Mouse (Mus musculus) c-Kit-positive CD71-positive TER-119-positive erythroid progenitor cells, embryonic 14.5 days (primary cell): Measurements from ENCODE around the gene Nod2.

Source experiments
- DNase-seq: peaks from one replicate; pipeline ENCODE4 v3.0.0-alpha.2; 2013; ENCODE audit warnings: low spot score

The Nod2 gene

DNA sequence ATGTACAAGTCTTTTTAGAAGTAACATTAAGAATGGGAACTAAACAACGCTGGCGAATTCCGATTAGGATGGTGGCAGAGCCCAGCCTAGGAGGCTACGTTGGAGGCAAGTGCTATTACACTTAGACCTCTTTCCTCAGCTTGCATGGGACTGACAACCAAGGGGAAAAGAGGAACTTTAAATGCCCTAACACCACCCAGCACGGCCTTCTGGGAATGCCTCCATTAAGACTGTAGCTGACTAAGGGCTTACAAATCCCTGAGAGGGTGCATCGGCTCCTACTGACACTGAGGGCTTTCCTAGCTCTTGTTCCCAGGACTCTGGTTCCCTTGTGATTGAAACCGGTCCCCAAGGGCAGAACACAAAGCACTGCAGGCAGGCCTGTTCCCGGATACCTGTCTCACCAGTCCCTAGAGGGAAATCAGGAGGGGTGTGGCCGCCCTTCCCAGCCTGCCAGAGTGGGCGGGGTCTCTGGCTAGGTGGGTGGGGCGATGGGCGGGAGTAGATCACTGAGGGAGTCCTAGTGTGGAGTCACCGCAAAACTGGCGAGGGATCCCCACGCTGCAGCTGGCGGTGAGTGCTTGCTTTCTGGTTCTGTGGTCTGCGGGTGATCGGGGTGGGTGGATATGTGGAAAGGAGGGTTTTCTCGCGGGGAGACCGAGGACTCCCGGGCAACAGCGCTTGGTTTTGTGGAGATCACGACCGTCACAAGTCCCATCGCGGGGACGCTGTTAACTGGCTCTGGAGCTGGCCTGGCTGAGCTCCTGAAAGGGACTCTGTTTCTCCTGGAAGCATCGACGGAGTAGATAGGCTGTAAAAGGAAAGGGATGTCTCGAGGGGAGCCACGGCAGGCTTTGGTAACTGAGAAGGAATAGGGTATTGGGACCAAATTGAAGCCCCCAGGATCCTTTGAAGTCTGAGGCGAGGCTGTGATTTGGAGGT, at the start of gene Nod2:
TSS of gene Nod2 (plus strand) at position 479 of the 942 bp plus-strand sequence.
- DNase-seq: peak; percentile 49

GRCm38 (mm10) chr8:88598578-88598977, 48.5 kb upstream of the Nod2 start:
- DNase-seq: no peak

DNA sequence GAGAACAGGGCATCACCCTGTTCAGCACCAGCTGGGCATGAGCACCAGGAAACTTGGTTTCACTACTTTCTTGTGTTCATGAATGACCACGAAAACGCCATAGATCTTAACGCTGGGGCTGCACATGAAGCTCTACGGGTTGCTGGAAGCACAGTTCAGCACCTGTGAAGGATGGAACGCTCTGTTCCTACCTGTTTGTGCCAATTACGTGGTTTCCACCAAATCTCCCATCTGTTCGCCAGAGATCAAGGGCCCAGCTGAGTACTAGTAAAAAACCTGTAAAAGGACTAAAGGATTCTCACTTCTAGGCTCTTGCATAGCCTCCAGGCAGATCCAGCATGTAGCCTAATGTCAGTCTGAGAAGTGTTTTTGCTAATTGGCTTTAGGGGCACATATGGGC, 47.6 kb upstream of the Nod2 start:
- DNase-seq: no peak

GRCm38 (mm10) chr8:88603446-88603989, 43.6 kb upstream of the Nod2 start:
- no peak for DNase-seq

DNA sequence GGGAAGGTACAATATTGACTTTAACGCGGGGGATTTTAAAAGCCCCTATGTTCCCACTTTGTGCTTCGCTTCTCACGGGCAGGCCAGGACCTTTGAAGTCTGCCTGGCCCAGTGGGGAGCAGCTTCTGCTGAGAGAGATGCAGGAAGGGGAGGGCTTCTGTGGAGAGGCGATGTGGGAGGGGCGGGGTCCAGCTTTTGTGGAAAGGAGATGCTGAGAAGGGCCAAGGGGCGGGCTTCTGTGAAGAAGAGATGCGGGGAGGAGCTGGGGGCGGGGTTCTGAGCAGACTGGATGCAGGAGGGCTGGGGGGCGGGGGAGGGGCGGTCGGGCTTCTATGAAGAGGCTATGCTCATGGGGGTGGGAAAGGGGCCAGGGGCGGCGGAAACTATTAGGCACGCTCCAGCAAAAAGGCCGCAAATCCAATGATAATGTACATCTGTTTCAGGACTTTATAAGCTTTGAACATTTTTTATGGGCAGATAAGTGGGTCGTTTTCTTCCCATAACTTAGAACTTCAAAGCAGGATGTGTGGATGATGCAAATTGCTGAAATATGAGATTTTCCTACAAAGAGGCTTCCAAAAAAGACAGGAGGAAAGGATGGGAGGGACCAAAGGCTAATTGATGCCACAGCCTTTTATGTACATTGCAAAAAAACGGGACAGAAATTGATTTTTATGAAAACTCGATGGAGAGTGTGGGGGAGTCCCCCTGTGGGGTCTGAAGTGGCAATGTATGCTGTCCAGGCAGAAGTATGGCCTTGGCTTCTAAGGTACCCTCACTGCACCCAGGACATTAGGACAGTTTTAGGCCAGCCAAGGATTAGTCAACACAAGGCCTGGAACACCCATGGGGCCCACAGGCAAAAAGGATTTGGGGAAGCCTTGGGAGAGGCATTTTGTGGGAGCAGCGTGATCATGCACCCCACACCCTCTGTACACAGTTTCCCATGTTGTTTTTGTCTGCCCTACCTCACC, 42.8 kb upstream of the Nod2 start:
- DNase-seq: no peak

GRCm38 (mm10) chr8:88605361-88606040, 41.6 kb upstream of the Nod2 start:
- DNase-seq: no peak

DNA sequence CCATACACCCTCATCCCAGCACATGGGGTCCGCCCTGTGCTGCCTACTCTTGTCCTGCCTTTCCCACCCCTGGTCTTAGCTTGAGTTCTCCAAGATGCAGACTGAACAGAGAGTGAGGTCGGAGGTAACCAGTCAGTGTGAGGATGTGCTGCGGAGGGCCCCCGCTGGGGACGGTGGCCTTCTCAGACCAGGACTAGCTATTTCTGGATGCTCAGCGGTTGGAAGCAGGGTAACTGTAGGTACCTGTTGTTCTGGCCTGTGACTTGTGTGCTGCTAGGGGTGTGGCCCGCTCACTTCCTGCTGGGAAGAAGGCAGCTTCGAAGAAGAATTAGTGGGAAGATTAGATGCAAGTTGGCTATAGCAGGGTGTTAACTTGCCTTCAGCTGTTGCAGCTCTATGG, 38.1 kb upstream of the Nod2 start:
- DNase-seq: no peak

DNA sequence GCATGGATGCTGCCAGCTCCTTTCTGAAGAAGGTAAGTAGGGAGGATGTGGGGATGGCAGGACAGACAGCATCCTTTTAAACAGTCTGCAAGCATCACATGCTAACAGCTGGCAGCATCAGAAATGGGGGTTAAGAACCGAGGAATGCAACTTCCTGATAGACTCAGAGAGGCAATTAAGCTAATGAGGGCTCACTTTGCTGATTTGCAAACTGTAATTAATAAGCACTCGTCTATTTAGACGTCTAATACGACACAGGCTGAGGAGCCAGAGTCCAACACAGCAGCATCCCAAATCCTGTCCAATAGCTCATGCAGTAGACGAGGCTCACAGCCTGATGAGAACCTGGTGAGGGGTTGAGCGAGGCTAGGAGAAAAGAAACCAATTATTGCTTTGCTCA, 36.8 kb upstream of the Nod2 start:
- DNase-seq: no peak

DNA sequence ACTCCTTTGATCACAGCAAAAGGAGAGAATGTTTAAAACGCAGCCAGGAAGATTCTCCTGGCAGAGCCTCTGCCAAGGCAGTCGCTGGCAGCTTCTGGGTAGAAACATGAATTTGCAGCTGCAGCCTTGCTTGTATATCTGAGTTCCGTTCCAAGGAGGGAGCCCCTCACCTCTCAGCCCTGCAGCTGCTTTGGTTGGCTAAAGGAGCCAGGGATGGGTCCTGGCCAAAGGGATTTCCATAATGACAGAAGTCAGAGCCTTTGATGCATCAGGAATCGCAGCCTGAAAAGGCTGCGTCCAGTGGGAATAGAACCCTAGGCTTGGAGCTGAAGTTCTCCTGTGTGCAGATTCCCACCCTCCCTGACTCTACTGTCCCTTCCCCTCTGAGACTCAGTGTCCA, 32.1 kb upstream of the Nod2 start:
- DNase-seq: no peak

GRCm38 (mm10) chr8:88618612-88619011, 28.5 kb upstream of the Nod2 start:
- no peak for DNase-seq

DNA sequence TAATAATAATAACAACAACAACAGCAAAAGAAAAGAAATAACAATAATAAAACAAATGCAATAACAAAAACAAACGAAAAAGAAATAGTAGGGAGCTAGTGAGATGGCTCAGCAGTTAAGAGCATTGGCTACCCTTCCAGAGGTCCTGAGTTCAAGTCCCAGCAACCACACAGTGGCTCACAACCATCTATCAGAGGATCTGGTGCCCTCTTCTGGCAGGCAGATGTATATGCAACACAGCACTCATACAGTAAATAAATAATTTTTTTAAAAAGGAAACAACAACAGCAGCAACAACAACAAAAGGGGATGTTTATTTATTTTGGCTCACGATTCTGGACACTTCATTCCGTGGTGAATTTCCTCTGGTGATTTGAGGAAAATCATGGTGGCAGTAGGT, 27.6 kb upstream of the Nod2 start:
- DNase-seq: no peak

DNA sequence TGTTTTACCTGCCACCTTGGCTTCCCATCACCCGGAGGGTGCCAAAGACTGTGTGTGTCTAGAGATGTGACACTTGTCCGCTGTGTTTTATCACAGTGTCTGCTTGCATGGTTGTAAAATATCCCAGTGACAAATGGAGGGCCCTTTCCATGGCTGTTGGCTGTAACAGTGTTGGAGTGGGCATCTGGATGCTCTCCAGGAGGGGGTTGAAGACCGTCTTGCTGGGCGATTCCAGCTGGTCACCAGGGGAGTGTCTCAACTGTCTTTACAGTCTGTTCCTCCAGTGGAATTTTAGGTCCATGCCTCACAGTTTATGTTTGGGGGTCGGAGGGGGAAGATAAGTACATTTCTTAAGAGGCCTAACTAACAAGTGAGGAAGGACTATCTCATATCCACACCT, 26.2 kb upstream of the Nod2 start:
- DNase-seq: no peak

DNA sequence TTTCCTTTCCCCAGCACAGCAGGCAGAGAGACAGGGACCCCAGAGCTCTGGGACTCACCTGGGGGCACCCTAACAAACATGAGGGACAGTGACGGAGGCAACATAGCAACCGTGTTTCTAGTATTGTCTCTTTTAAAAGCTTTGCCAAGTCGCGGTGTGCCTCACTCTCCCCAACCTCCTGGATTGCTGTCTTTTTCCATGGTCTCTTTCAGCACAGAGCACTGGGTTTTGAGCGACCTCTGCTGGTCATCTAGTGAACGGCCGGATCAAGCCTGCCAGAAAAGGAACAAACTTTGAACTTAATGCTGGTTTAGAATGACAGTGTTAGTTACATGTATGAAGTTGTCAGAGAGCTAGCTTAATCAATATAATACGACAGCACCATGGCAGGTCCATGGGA, 25.7 kb upstream of the Nod2 start:
- DNase-seq: no peak

- DNase-seq: no peak
Measured at GRCm38 (mm10) chr8:88623351-88623750, 23.8 kb upstream of the Nod2 start.

GRCm38 (mm10) chr8:88624276-88624675, 22.8 kb upstream of the Nod2 start:
- no peak for DNase-seq

- no peak for DNase-seq
Measured at GRCm38 (mm10) chr8:88626433-88626832, 20.7 kb upstream of the Nod2 start.

DNA sequence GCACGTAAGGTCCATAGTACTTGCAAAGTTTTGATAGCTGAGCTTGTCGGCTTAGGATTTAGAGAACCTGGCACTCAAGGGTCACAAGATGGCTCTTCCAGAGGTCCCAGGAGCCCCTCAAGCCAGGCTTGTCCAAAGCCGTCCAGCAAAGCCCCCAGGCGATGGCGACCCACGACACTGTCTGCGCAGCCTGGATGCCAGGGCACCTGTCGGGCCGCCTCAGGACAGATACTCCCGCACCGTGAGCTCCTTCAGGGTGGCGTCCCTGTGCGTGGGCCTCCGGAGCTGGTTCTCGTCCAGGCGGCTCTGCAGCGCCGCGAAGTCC, 20.2 kb upstream of the Nod2 start:
- DNase-seq: no peak

DNA sequence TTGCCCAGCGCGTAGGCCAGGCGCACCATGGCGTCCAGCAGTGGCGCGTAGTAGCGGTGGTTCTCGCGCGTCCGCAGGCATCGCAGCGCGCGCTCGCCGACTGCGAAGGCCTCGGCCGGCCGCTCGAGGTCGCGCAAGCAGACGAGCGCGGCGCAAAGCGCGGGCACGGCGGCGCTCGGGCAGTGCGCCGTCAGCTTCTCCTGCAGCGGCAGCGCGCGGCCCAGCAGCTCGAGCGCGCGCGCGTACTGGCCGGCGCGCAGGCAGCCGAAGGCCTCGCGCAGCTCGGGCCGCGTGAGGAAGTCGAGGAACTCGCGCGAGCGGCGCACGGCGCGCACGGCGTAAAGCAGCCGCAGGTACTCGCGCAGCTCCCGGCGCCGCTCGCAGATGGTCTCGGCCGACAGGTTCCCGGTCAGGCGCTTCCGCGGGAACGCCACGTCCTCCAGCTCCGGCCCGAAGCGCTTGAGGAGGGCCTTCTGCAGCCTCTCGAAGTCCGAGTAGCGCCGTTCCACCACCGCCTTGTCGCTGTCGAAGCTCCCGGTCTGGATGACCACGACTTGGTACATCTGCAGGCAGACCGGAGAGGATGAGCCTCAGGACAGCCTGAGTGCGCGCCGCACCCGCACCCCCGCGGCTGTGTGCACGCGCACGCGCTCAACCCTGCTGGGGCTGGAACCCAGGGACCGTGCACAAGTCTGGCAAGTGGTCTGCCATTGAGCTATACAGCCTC, 19.7 kb upstream of the Nod2 start:
- no peak for DNase-seq

DNA sequence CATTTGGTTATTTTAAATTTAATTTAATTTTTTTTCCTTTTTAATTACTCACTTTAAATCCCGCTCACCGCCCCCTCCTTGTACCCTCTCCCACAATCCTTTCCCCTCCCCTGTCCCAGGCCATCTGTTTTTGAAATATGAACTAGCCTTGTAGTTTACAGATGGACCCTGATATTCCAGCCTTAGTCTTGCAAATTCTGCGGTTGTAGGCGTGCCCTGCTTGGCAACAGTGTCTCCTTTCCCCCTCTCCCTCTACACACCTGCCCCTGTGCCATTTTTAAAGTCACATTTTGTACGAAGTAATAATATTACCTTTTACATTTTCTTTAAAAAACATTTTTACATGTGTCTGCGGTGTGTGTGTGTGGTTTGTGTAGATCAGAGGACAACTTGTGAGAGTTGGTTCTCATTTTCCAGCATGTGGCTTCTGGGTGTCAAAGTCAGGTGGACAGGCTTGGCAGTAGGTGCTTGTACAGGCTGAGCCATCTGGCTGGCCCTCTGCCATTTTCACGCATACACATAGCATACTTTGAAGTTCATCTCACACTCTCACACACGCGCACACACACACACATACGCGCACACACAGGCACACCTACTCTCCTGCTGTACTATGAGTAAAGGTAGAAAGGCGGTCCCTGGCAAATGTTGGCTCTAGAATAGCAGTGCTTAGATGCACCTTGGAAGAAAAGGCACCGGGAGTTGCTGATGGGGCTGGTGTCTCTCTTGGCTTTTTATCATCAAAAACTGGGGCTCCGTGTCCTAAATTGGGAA, 18.9 kb upstream of the Nod2 start:
- DNase-seq: no peak

- DNase-seq: no peak
Measured at GRCm38 (mm10) chr8:88630225-88630624, 16.9 kb upstream of the Nod2 start.

DNA sequence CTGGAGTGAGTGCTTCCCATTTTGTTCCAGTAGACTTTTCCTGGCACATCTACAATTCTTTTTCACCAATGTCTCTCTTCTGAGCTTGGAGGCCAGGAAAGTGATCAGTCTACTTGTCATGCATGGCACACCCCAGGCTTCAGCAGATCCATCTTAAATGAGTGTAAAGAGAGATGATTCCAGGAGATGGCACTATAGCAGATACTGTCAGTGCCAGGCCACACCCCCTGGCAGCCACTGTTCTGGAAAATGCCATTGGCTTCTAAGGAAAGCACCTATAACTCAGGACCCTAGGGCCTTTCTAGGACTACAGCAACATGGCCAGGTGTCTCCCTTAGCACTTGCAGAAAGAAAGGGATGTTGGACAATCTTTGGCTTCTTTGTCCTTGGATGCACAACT, 16.0 kb upstream of the Nod2 start:
- no peak for DNase-seq
